Mouse (Mus musculus): ENCODE results near the gene Bcar3.

Bcar3 gene

GRCm38 (mm10) chr3:122292300-122293222, 1.4 kb upstream of the Bcar3 start:
- DNase-seq: peak; percentile 91 to 96

GRCm38 (mm10) chr3:122293223-122293953, 548 bp upstream of the Bcar3 start:
- DNase-seq: peak in 1 of 2 experiments; percentile 84

- DNase-seq: peak; percentile 34 to 49
Measured at GRCm38 (mm10) chr3:122295511-122295910, 1.6 kb downstream of the Bcar3 start.

- no peak for DNase-seq
Measured at GRCm38 (mm10) chr3:122296979-122297378, 3.0 kb downstream of the Bcar3 start.

GRCm38 (mm10) chr3:122300983-122301919, 7.3 kb downstream of the Bcar3 start:
- DNase-seq: peak in 1 of 2 experiments; percentile 41

GRCm38 (mm10) chr3:122304560-122304959, 10.6 kb downstream of the Bcar3 start:
- no peak for DNase-seq

GRCm38 (mm10) chr3:122307894-122308671, 14.1 kb downstream of the Bcar3 start:
- no peak for DNase-seq

GRCm38 (mm10) chr3:122308981-122309380, 15.0 kb downstream of the Bcar3 start:
- no peak for DNase-seq

- DNase-seq: peak; percentile 70 to 92
Measured at GRCm38 (mm10) chr3:122312078-122312477, 18.1 kb downstream of the Bcar3 start.

GRCm38 (mm10) chr3:122312936-122313629, 19.1 kb downstream of the Bcar3 start:
- DNase-seq: no peak

GRCm38 (mm10) chr3:122313936-122314335, 20.0 kb downstream of the Bcar3 start:
- no peak for DNase-seq

GRCm38 (mm10) chr3:122316621-122317020, 22.7 kb downstream of the Bcar3 start:
- no peak for DNase-seq

GRCm38 (mm10) chr3:122317339-122317738, 23.4 kb downstream of the Bcar3 start:
- no peak for DNase-seq

GRCm38 (mm10) chr3:122322226-122322625, 28.3 kb downstream of the Bcar3 start:
- no peak for DNase-seq

- peak; percentile 37 to 53 for DNase-seq
Measured at GRCm38 (mm10) chr3:122323841-122324240, 29.9 kb downstream of the Bcar3 start.

- peak in 1 of 2 experiments; percentile 30 for DNase-seq
Measured at GRCm38 (mm10) chr3:122324528-122324927, 30.6 kb downstream of the Bcar3 start.

GRCm38 (mm10) chr3:122330484-122330883, 36.5 kb downstream of the Bcar3 start:
- DNase-seq: no peak

- no peak for DNase-seq
Measured at GRCm38 (mm10) chr3:122333493-122333892, 39.6 kb downstream of the Bcar3 start.

GRCm38 (mm10) chr3:122333902-122334301, 40.0 kb downstream of the Bcar3 start:
- DNase-seq: no peak

GRCm38 (mm10) chr3:122334375-122334774, 40.4 kb downstream of the Bcar3 start:
- no peak for DNase-seq

- no peak for DNase-seq
Measured at GRCm38 (mm10) chr3:122336030-122336429, 42.1 kb downstream of the Bcar3 start.
